Mouse (Mus musculus): ENCODE data around the gene Rpl22.

Gene Rpl22

DNA sequence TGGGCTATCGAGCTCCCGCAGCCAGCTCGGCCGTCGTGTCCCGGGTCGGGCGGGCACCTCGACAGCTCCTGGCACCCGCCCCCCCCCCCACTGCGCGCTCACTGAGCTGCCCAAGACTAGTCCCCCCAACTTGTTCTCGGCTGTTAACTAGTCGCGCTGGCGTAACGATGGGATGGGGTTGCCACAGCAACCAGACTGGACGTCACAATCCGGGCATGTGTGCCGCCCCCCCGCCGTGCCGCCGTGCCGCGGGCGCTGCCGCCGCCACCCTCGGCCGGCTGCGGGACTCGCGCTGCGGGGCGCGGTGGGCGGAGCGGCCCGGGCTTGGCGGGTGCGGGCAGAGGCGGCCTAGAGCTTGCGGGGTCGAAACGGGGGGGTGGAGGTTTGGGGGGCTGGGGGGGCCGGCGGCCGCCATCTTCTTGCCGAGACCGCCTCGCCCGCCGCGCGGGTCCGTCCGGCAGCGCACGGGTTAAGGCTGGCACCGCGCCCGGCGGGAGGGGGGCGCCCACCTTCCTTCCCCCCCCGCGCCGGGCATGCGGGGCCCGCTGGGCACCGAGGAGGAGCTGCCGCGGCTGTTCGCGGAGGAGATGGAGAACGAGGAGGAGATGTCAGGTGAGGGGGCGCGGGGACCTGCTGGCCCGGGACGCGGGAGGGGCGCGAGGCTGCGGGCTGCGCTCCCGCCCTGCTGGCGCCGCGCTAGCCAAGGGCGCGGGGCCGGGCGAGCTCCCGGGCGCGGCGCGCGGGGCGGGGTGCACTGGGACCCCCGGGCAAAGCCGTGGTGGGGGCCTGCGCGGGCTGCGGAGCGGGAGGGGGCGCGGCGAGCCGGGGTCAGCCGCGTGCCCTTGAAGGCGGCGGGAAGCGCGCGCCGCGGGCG is 13.1 kb downstream of the Rpl22 start, which contains the start of gene Chd5:
Gene Chd5, plus strand, starts transcription at position 233 of the 874 bp plus-strand sequence.
- no peak for DNase-seq (ENCODE audit: low spot score in 2 of 2)

DNA sequence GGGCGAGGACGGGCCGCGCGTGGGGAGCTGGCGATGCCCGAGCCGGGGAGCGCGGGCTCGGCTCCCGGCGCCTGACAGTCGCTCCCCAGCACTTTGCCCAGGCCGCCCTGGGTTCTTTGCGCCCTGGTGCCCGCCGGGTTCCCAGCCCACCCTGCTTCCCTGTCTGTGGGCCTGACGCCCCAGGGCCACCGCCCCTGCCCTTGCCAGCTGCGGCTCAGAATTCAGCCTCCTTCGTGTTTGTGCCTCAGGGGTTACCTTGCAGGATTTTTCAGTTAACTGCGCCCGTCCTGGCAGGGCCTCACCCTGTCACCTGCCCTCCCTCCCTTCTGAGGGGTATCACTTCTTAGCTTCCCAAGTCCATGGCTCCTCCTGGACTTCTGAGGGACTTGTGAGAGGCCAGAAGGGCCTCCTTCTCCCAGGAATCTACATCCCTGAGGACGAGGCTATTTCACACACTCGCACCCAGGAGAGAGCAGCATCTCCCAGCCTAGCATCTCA is 13.8 kb downstream of the Rpl22 start:
- DNase-seq (ENCODE audit: low spot score in 2 of 2): no peak

DNA sequence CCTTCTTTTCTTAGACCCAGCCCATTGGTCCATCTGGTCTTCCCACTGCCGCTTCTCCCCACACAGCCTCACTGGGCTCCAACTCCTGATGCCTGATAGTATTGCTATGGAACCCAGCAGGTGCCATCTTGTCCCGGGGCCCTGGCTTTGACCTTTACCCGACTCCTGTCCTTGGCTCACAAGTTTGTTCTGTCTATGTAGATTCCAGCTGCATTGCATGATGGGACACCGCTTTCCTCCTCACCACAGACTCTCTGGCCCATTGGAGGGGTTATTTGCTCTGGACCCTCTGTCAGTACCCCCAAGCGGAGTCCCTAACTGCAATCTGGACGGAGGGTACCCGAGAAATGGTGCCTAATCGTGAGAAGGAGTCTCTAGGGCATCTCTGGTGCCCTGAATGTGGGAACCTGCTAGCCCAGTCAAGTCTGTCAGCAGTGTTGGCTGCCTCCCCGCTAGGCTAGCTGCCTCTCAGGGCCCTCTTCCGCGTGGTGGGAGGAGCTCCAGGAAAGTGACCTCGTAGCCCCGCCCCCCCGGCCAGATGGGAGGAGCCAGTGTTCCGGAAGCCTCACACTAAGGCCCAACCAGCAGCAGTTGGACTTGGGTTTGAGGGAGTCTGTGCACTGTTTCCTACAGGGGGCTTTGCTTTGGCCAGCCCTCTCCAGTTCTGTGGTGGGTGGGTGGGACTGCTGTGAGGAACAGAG is 15.2 kb downstream of the Rpl22 start:
- DNase-seq (ENCODE audit: low spot score in 2 of 2): peak; percentile 37 to 73

DNA sequence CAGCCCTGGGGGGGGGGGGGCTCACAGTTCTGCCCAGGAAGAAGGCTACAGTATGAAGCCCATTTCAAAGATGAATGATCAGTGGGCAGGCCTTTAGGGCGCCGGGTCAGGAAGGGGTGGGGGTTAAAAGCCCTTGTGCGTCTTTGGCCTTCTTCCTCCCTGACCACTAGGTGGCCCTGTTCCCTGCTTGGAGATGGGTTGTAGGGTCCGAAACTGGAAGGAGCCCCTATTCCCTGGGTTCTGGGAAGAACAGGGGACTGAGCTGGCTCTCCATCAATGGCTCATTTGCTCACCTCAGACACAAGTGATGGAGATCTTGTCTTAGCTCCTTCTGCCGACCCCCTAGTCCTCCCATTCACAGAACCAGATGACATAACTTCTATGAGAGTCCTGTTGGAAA is 17.8 kb downstream of the Rpl22 start:
- DNase-seq (ENCODE audit: low spot score in 2 of 2): no peak

DNA sequence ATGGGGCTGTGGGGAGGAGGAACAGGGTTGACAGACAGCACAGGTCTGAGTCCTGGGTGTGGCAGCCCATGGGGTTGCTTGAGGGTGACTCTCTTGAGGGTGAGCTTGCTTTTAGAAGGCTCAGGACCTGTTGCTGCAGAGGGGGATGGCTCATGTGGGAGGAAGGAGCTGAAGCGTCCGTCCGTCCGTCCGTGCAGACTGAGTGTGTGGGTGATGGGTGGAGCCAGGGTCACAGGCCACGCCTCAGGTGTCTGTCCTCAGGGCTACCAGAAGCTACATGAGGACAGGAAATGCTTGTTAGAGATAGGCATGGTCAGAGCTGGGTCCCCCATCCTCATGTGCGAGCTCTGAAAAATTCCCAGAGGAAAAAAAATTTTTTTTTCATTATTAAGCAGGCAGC is 19.1 kb downstream of the Rpl22 start:
- DNase-seq (ENCODE audit: low spot score in 2 of 2): no peak

DNA sequence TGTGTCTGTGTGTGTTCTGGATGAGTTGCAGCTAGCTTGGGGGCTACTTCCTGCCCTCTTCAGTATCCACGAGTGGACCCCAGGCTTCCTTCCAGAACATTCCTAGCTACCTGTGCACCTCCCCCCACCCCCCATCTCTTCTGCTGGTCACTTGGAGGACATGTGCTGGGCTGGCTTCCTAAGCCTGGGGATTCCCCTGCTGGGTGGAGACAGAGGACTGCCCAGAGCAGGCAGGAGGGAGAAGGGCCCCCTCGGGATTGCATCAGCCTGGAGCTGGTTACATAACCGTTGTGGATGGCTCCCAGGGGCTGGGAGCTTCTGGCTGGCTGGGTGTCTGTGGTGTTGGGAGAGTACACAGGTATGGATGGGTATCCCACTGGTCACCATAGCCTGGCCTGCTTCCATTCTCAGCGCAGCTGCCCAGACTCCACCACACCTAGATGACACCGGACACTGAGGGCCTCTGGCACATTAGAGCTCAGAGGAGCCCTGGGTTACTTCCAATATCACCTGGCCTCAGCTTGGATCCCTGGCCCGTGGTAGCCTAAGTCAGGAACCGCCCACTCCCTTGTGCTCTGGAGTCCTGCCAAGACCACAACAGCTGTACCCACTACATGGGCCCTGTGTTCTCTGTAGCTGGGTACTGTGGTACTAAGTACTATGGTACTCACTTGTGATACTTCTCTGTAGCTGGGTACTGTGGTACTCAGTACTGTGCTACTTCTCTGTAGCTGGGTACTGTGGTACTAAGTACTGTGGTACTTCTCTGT is 19.8 kb downstream of the Rpl22 start:
- no peak for DNase-seq (ENCODE audit: low spot score in 2 of 2)

DNA sequence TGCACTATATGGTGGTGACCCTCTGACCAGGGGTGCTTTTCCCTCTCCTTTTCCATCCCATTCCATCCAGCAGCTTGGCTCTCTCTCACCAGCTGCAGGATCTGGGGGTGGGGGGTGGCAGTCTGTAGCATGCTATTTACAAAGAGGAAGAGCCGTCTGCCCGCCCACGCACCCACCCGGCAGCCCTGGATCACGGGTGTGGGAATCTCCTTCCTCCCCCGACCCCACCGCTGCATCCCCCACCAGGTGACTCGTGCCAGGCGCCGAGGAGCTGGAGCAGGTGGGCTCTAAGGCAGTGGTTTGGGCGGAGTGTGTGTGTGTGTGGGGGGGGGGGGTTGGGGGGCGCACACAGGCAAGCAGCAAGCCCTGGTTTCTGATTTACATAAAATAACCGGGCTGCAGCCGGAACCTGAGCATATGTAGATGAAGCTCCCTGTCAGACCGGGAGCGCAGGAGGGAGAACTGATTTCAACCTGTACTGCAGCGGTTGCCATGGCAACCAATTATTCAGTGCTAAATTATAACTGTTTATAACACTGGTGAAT is 24.4 kb downstream of the Rpl22 start:
- DNase-seq (ENCODE audit: low spot score in 2 of 2): no peak

DNA sequence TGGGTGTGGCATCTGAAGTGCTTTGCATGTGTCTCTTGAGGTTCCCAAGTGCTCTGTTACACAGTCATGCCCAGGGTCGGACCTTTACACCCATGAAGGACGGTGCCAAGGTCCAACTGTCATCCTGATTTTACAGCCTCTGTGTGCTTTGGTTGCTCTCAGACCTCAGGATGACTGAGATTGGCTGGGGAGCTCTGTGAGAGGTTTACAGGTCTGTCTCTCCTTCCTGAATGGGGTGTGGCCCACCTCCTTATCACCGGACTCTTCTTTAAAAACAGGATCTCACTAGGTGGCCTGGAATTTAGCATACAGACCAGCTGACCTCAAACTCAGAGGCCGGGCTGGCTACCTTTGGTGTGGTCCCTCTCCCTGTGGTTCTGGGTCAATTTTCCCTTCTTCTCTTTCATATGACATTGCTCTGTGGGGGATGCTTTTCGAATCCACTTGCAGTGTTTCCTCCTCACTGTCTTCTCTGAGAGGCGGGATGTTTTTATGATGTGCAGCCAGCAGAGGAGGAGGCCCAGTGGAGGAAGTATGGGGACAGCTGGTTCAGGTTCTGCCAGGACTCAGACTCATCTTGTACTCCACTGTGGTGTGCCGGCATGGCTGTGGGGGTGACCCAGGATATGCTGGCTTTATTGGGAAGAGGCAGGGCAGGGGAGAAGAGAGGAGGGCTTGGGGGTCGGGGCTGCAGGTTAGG is 25.3 kb downstream of the Rpl22 start:
- no peak for DNase-seq (ENCODE audit: low spot score in 2 of 2)

DNA sequence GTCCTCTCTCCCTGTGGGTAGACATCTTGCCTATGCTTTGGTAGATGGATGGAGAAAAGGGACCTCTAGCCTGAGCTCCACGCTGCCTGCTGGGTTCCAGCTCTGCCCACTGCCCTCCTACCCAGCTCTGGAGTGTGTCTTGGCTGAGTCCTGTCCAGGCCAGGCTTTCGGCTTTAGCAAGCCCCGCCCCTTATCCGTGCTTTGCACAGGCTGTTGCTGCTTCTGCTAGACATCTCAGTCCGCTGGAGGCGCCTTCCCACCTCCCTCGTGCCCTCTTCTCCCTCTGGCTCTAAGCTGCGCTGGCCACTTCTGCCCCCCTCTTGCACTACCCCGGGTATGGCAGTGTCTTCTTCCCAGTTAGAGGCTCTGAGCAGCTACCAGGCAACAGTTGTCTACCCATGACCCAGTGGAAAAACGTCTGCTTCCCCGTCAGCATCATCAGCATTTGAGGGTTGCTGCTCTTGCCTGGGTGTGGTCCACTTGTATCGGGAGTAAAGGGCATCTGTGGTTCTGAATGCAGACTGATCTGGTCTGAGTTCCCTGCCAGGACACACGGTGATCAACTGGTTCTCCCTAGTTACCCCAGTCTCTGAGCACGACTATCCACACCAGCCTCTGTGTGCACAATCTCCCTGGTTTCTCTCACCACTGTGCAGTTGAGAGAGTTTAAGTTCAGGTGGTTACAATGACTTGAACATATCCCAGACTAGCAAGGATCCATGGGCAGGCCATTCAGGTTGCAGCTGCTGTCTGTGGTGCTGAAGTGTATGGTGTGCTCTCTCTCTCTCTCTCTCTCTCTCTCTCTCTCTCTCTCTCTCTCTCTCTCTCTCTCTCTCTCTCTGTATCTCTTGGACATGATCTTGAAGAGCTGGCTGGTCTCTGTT is 26.1 kb downstream of the Rpl22 start:
- DNase-seq (ENCODE audit: low spot score in 2 of 2): no peak

DNA sequence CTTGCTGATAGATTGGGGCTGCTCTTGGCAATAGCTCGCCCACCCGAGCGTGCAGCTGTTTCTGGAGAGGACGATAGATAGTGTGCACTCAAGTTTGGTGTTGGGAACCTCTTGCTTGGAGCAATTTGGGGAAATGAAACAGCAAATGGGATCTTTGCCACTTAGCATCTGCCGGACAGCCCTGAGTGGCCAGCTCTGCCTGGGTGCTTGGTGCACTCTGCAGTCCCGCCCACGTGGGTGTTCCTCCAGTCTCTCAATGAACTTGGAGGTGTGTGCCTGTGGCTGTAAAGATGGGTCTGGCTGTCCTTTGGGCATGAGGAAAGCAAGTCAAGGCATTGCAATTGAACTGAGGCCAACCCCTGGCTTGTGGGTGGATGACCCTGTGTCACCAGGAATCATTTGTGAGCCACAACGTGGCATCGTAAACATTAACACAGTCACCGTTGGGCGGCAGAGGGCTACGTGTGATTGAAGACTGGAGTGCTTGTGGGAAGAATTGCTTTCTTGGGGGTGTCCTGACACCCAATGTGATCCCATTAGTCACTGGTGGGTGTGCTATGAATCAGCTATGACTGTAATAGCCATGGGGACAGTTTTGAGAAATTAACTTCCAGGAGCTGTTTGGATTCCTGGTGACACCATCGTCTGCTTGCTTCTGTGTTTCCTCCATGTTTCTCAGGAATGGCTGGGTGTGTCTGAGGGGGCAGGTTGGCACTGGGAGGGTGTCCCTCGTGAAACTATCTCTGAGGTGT is 28.5 kb downstream of the Rpl22 start:
- DNase-seq (ENCODE audit: low spot score in 2 of 2): no peak

DNA sequence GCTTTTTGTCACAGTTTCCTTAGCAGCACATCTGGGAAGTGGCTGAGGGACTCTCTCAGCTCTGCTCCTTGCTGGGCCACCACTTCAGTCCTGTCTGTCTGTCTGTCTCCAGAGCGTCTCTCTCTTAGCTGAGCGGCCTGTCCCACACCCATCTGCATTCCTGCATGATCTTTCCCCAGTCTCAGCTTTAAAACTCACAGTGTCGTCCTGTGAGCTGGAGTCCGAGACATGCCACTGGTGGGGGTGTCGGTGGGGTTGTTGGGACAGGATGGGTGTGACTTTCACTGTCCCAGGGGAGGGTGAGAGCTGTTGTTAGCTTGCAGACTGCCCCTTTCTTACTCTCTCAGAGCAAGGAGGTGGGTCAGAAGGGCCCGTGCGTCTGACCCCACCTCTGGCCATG is 30.1 kb downstream of the Rpl22 start:
- no peak for DNase-seq (ENCODE audit: low spot score in 2 of 2)

DNA sequence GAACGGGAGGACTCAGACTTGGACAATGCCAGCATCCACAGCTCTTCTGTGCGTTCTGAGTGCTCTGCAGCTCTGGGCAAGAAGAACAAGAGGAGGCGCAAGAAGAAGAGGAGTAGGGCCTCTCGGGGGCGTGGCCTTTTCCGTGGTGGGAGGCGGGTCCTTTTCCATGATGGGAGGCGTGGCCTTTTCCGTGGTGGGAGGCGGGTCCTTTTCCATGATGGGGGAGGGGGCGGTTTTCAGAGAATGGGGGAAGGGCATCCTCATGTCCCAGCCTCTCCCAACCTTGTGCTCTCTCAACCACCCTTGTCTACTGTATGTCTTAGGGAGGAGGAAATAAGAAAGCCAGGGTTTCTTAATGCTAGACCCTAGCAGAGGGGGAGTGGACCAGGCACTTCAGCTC is 34.2 kb downstream of the Rpl22 start:
- DNase-seq (ENCODE audit: low spot score in 2 of 2): no peak

DNA sequence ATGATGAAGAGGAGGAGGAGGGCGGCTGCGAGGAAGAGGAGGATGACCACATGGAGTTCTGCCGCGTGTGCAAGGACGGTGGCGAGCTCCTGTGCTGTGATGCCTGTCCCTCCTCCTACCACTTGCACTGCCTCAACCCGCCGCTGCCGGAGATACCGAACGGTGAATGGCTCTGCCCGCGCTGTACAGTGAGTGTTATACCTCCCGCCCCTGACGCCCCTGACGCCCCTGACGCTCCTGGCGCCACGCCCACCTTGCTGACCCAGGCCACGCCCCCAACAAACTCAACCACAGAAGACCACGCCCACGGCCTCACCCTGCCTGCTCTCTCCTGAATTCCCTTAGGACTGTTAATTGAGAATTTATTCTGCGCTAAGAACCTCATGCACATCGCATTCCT is 35.3 kb downstream of the Rpl22 start:
- DNase-seq (ENCODE audit: low spot score in 2 of 2): peak in 1 of 2 experiments; percentile 39

DNA sequence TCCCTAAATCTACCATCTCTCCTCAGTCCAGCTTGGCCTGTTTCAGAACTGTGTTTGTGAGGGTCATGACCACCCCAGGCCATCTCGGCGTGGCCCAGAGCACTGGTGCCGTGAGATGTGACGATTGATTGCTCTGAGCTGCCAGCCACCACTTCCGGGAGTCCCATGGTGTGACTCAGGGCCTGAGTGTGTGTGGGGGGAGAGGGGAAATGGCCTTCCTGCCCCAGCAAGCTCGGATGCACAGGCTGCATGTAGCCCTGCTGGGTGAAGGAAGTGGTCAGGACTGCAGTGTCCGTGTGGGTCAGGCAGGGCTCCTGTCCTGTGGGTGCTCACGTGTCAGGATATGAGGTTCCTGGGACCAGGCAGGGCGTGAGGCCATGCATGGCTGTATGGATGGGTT is 36.6 kb downstream of the Rpl22 start:
- DNase-seq (ENCODE audit: low spot score in 2 of 2): no peak

DNA sequence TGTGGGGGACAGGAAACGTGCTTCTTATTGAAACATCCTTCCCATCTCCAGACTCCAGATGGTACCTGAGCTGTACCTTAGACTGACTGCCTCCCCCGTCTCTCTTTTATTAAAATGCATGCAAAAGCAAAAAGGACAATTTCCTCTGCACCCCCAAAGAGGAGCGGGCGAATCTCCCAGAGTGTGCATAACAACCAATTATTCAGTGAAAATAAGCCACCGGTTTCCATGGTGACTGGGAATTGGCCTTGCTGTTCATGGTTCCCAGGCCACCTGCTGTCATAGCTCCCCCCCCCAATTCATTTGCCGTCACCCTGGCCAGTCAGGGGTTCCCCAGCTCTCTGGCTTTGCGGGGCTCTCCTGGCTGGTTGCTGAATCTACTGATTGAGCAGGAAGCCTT is 39.7 kb downstream of the Rpl22 start:
- no peak for DNase-seq (ENCODE audit: low spot score in 2 of 2)

DNA sequence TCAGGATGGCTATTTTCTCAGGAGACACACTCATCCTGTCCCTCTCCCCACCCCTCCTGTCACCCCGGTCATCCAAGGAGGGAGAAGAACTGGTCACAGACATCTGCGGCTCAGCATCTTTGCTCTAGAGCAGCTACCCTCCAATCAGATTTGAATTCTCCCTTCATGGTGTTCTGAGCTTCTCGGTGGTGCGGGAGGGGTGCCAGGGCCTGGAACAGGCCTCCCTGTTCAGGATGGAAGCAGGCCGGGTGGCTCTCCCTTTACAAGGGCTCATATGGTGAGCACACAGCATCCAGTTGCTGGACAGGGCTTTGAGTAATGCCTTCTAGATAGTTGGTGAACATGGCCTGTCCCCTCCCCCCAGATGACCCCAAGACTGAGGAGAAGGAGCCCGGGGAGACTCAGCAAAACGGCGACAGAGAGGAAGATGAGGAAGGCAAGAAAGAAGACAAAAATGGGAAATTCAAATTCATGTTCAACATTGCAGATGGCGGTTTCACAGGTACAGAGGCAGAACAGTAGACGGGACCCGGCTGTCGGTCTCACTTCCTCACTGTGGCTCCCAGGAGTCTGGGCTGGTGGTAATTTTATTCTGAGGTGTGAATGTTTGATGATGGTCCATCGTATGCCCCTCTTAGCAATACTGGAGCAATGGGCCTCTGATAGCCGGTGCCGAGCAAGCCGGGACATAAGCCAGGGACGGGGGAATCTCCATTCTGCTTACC is 57.1 kb downstream of the Rpl22 start:
- DNase-seq (ENCODE audit: low spot score in 2 of 2): no peak

Measured in spleen, postnatal 4 days (tissue).